Mouse (Mus musculus) frontal cortex, adult 2 months (tissue): ENCODE measurements around the gene Grin2d. TPM values are rescaled to one million over a fixed set of nuclear protein-coding genes. Genes with fewer than 3 reads are reported as not detected.

Experiments
- DNase-seq, 2 experiments: peaks; one replicate each; pipeline ENCODE4 v3.0.0; 2022; ENCODE audit warnings: low spot score in 1 of 2; ENCODE audit errors: extremely low spot score in 1 of 2
- polyA plus RNA-seq: library from polyadenylated mRNA; depleted of rRNA; stranded (reverse); fragments of >200 nt; gene quantifications from 2 replicates; pipeline ENCODE4 v1.2.3, GENCODE M21; 2012; rRNA removed

Gene Grin2d
- polyA plus RNA-seq, 1 experiment, result 15.5 TPM

DNA sequence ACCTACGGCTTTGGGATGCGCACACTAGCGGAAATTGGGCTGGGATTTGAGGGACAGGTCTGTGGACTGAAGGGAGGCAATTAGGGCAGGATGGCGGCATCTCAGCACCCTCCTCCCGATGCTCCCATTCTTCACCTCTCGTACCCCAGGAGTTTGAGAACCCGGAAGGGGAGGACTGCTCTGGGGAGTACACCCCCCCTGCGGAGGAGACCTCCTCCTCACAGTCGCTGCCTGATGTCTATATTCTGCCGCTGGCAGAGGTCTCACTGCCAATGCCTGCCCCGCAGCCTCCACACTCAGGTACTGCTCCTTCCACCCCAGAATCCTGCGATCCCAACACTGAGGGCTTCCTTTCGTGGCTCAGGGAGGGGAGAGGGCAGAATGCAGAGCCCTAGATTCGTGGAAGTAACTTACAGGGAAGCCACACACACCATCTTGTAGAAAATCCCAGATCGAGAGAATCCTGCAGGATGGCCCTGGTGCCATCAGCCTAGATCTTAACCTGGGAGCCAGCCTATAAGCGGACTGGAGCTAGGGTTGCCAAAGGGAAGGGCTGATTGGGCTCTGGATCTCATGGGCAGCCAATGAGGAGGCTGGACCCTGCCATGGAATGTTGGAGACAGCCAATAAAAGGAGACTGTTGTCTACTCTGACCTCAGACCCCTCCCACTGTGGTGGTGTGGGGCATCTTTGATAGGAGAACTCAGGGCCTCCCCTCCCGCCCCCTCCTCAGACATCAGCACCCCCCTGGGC is 91.3 kb downstream of the Grin2d start:
- DNase-seq, result peak; percentile 76 to 77

DNA sequence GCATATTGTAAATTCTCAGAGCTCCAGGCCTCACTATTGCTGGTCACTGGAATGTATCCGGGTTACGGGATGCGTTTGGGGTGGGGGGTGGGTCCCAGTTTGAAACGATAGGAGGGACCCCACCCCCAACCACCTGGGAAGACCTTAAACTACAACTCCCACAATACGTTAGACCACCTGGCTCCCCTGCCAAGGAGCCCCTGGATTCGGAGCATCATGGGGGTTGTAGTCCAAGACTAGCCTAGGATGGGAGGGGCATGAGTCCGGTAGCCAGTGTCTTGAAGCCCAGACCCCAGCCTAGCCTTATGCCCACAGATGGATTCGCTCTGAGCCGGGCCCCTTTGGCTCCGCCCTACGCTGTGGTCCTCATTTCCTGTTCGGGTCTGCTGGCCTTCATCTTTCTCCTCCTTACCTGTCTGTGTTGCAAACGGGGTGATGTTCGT is 92.0 kb downstream of the Grin2d start:
- no peak for DNase-seq

DNA sequence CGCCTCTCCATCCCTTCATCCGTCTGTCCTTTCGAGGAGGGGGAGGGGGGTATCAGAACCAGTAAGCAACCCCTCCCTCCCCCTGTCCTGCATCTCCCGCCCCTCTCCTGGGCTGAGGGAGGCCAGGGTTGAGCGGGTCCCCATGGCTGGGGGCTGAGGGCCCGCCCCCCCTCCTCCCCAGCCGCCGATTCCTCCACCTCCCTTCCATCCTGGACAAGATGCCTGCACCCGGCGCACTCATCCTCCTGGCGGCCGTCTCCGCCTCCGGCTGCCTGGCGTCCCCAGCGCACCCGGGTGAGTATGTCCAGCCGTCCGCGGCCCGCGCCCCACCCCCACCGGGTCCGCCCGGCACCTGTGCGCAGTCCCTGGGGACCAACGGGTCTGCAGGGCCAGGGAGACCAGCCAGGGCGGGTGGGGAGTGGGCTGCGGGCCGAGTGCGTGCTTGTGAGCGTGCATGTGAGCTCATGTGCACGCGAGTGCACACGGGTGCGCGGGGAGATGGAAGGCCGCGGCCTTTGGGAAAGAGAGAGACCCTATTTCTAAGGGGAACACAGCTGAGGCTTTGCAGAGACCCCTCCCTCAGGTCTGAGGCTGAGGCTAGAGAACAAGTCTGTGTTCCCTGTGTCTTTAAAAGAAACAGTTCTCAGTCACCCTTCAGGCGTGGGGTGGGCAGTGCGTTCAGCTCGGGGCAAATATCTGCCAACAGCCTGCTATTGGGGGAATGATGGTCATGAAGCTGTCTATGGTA is 92.6 kb downstream of the Grin2d start:
- DNase-seq, result no peak

DNA sequence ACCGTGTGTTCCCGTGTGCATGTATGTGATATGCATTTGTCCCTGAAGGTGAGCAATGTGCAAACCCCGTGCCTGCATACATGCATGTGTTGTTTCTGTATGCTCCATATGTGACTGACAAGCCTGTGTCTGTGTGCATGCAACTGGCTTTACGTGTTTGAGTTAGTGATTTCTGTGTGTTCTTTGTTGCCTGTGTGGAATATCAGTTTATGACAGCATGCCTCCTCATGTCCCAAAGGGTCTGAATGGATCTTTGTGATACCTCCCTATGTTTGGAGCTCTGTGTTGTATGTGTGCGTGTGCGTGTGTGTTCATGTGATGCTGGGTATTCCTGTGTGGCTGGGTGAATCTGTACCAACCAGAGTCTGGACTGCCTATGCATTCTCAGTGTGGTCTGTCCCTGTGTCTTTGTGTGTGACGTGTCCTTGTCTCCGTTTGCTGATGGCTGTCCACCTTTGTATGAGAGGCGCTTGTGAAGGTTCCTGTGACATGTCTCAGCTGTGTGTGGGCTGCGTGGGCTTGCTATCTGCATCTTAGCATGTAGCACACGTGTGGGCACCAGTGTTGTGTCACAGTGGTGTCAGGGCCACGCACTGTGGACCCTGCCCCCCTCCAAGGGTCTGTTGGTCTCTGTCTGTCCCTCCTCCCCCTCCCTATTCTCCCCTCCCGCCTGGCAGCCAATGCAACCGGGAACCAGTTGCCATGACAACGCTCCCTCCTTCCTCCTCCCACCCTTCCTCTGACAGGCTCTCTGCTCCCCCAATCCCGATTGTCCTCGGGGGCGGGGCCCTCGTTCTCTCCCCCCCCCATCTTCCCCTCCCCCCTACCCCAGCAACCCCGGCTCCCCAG is 93.4 kb downstream of the Grin2d start, which contains the start of gene Sult2b1:
TSS of gene Sult2b1 (minus strand) at position 146 of the 849 bp plus-strand sequence.
- peak; percentile 92 to 96 for DNase-seq

DNA sequence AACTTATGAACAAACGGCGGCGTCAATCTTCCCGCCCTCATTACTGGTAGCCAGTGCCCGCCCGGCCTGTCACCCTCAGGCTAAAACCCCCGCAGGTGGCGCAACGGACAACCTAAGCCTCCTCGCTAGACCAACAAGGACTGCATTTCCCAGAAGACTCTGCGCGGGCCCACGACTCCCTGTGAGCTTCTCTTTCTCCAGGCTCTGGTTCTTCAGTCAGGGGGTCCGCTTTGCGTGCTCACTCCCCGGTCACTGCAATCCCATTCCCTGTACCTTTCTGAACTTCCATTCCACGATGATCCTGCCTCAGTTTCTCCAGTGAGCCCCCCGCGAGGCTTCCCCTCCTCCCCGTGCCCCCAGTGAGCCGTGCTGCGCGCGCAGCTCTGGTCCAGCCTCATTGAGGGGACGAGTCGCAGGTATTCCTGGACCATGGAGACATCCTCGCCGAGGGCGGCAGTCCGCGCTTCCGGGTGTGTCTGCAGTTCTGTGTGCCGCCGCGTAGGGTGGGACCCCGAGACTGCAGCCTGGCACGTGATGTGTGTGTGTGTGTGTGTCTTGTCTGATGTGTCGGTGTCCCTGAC is 94.6 kb downstream of the Grin2d start, which contains the start of gene Lmtk3:
TSS of gene Lmtk3 (plus strand) at position 228 of the 581 bp plus-strand sequence.
- peak in 1 of 2 experiments; percentile 83 for DNase-seq

DNA sequence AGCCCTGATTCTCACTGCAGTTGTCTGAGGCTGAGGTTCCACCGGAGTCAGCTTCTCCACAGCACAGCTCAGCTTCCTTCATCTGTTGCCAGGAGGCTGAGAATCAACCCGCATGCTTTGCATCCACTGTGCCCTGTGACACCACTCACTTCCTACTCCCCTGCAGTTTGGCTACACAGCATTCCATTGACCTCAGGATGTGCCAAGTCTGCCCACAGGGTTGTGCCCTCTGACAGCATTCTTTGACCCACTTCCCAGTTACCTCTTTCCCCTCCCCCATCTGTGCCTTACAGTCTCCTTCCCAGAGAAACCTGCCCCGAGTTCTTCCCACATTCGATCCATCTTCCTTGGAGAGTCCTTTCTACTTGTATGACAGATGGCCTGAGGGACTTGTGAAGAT is 95.9 kb downstream of the Grin2d start:
- DNase-seq, result no peak

Other genes starting within 250 kb of the Grin2d start
- gene Mamstr, start 238.4 kb downstream of the Grin2d start, polyA plus RNA-seq, result 5.9 and 6.6 TPM in 2 replicates
- gene Fut2, start 212.0 kb downstream of the Grin2d start, polyA plus RNA-seq, result 0.13 and 0.16 TPM in 2 replicates
- 1.7 and 4.7 TPM in 2 replicates for gene Ntn5, start 194.4 kb downstream of the Grin2d start, polyA plus RNA-seq
- 1.4 TPM in 2 replicates for gene Sec1, start 184.0 kb downstream of the Grin2d start, polyA plus RNA-seq
- gene Car11, start 178.5 kb downstream of the Grin2d start, polyA plus RNA-seq, result 283 and 318 TPM in 2 replicates
- gene Dbp, start 173.3 kb downstream of the Grin2d start, polyA plus RNA-seq, result 208 and 221 TPM in 2 replicates
- 280 and 304 TPM in 2 replicates for gene Rpl18, start 162.9 kb downstream of the Grin2d start, polyA plus RNA-seq
- 22.4 and 23.3 TPM in 2 replicates for gene Sphk2, start 160.4 kb downstream of the Grin2d start, polyA plus RNA-seq
- 0.18 and 0.21 TPM in 2 replicates for gene Fam83e, start 157.2 kb downstream of the Grin2d start, polyA plus RNA-seq
- gene Spaca4, start 152.6 kb downstream of the Grin2d start, polyA plus RNA-seq, result not detected in 2 replicates
- gene Lmtk3, start 94.6 kb downstream of the Grin2d start, polyA plus RNA-seq, result 170 and 198 TPM in 2 replicates
- 15.2 and 17.7 TPM in 2 replicates for gene Sult2b1, start 93.7 kb downstream of the Grin2d start, polyA plus RNA-seq
- gene Cyth2, start 63.8 kb downstream of the Grin2d start, polyA plus RNA-seq, result 158 and 167 TPM in 2 replicates
- gene Kcnj14, start 53.6 kb downstream of the Grin2d start, polyA plus RNA-seq, result 2.1 and 2.6 TPM in 2 replicates
- gene Grwd1, start 47.4 kb downstream of the Grin2d start, polyA plus RNA-seq, result 17.9 TPM in 2 replicates
- gene Kdelr1, start 5.6 kb downstream of the Grin2d start, polyA plus RNA-seq, result 95.1 and 121 TPM in 2 replicates
- 0.15 TPM in 1 of 2 replicates, not detected in the other for gene Syngr4, start 18.3 kb upstream of the Grin2d start, polyA plus RNA-seq
- 32.5 and 33.6 TPM in 2 replicates for gene Tmem143, start 18.6 kb upstream of the Grin2d start, polyA plus RNA-seq
- 15.1 and 15.2 TPM in 2 replicates for gene Emp3, start 43.0 kb upstream of the Grin2d start, polyA plus RNA-seq
- 5.1 and 5.3 TPM in 2 replicates for gene Ccdc114, start 45.7 kb upstream of the Grin2d start, polyA plus RNA-seq
- gene Abcc6, start 151.9 kb upstream of the Grin2d start, polyA plus RNA-seq, result 2.4 and 3.8 TPM in 2 replicates
- gene Nomo1, start 155.3 kb upstream of the Grin2d start, polyA plus RNA-seq, result 68.3 and 74.8 TPM in 2 replicates
- gene Kcnj11, start 222.4 kb upstream of the Grin2d start, polyA plus RNA-seq, result 31.1 and 34.2 TPM in 2 replicates